Mouse (Mus musculus): ENCODE data around the gene Cdhr3. TPM values are rescaled to one million over a fixed set of nuclear protein-coding genes. Genes with fewer than 3 reads are reported as not detected.
A peak's percentile ranks its signal among the peaks of the same experiment; 100 is the strongest.

Cdhr3 gene
- polyA plus RNA-seq, 2 experiments = not detected

- DNase-seq (ENCODE audit: low read depth in 3 of 3, low spot score in 3 of 3) (peak in 2 of 3 experiments; percentile 3 to 9), ATAC-seq (ENCODE audit: insufficient read depth) (0 out of 2 replicates have a peak, but pooled peaks have one; percentile 23)
- no peaks in the 10 kb centered on the region for H3K36me3 ChIP-seq (replicated peaks; ENCODE audit: control insufficient read depth, insufficient read depth, low read depth)
- 0 out of 4 replicates have a peak, but pooled peaks cover 0 to 3% of the 10 kb centered on the region in 2 experiments for H3K4me1 ChIP-seq (replicated peaks; ENCODE audit: control insufficient read depth in 2 of 2, insufficient read depth in 2 of 2, low read length in 1 of 2)
- no peaks in the 10 kb centered on the region for H3K27me3 ChIP-seq (ENCODE audit: control insufficient read depth, insufficient read depth, low read length)
- no peak overlapping the region for H3K4me3 ChIP-seq (ENCODE audit: insufficient read depth in 1 of 2, low read depth in 2 of 2, low read length in 2 of 2)
- H3K4me2 ChIP-seq (ENCODE audit: low read depth) = no peak overlapping the region
- H3K9me3 ChIP-seq (ENCODE audit: control insufficient read depth, low read length) = no peaks in the 10 kb centered on the region
- WGBS (ENCODE audit: insufficient replicate concordance) = 15% methylated on average over 3 of the region's 3 CpGs
- no peak overlapping the region for H3K27ac ChIP-seq
- H3K9ac ChIP-seq (replicated peaks) = no peak overlapping the region
- TF ChIP-seq EP300 (IDR thresholded peaks at IDR 0.05; ENCODE audit: low read depth) = no peak
- TF ChIP-seq CTCF (IDR thresholded peaks at IDR 0.05; ENCODE audit: low read depth) = peak; percentile 79
These were observed 82.6 kb downstream of the Cdhr3 start for GRCm38 (mm10) chr12:33010026-33010425.

GRCm38 (mm10) chr12:33009206-33009966, 83.3 kb downstream of the Cdhr3 start:
- Histone ChIP-seq H3K27ac (no peak overlapping the region), H3K9me3 (ENCODE audit: control insufficient read depth, low read length) (no peaks in the 10 kb centered on the region), H3K4me2 (ENCODE audit: low read depth) (no peak overlapping the region), H3K4me1 (replicated peaks; ENCODE audit: control insufficient read depth in 2 of 2, insufficient read depth in 2 of 2, low read length in 1 of 2) (0 out of 4 replicates have a peak, but pooled peaks cover 0 to 3% of the 10 kb centered on the region in 2 experiments), H3K36me3 (replicated peaks; ENCODE audit: control insufficient read depth, insufficient read depth, low read depth) (no peaks in the 10 kb centered on the region), H3K4me3 (ENCODE audit: insufficient read depth in 1 of 2, low read depth in 2 of 2, low read length in 2 of 2) (no peak overlapping the region), H3K9ac (replicated peaks) (no peak overlapping the region), H3K27me3 (ENCODE audit: control insufficient read depth, insufficient read depth, low read length) (no peaks in the 10 kb centered on the region)
- WGBS (ENCODE audit: insufficient replicate concordance) = 74% methylated on average over 6 of the region's 6 CpGs
- no peak for DNase-seq (ENCODE audit: low read depth in 3 of 3, low spot score in 3 of 3)
- ATAC-seq (ENCODE audit: insufficient read depth) = no peak
- no peak for TF ChIP-seq CTCF (IDR thresholded peaks at IDR 0.05; ENCODE audit: low read depth)
- no peak for TF ChIP-seq EP300 (IDR thresholded peaks at IDR 0.05; ENCODE audit: low read depth)

- DNase-seq (ENCODE audit: low read depth in 3 of 3, low spot score in 3 of 3) = no peak
- WGBS (ENCODE audit: insufficient replicate concordance) = 37% methylated on average over 7 of the region's 7 CpGs
- no peak for ATAC-seq (ENCODE audit: insufficient read depth)
- no peak overlapping the region for H3K9ac ChIP-seq (replicated peaks)
- no peak overlapping the region for H3K27ac ChIP-seq
- 0 out of 4 replicates have a peak, but pooled peaks cover 0 to 3% of the 10 kb centered on the region in 2 experiments for H3K4me1 ChIP-seq (replicated peaks; ENCODE audit: control insufficient read depth in 2 of 2, insufficient read depth in 2 of 2, low read length in 1 of 2)
- H3K9me3 ChIP-seq (ENCODE audit: control insufficient read depth, low read length) = no peaks in the 10 kb centered on the region
- no peak overlapping the region for H3K4me2 ChIP-seq (ENCODE audit: low read depth)
- H3K4me3 ChIP-seq (ENCODE audit: insufficient read depth in 1 of 2, low read depth in 2 of 2, low read length in 2 of 2) = no peak overlapping the region
- no peaks in the 10 kb centered on the region for H3K27me3 ChIP-seq (ENCODE audit: control insufficient read depth, insufficient read depth, low read length)
- no peaks in the 10 kb centered on the region for H3K36me3 ChIP-seq (replicated peaks; ENCODE audit: control insufficient read depth, insufficient read depth, low read depth)
- TF ChIP-seq EP300 (IDR thresholded peaks at IDR 0.05; ENCODE audit: low read depth) = no peak
- TF ChIP-seq CTCF (IDR thresholded peaks at IDR 0.05; ENCODE audit: low read depth) = no peak
These were observed 84.2 kb downstream of the Cdhr3 start for GRCm38 (mm10) chr12:33008305-33009110.

GRCm38 (mm10) chr12:33007176-33007575, 85.5 kb downstream of the Cdhr3 start:
- TF ChIP-seq CTCF (IDR thresholded peaks at IDR 0.05; ENCODE audit: low read depth) = no peak
- no peak for TF ChIP-seq EP300 (IDR thresholded peaks at IDR 0.05; ENCODE audit: low read depth)
- no peak overlapping the region for H3K4me3 ChIP-seq (ENCODE audit: insufficient read depth in 1 of 2, low read depth in 2 of 2, low read length in 2 of 2)
- WGBS (ENCODE audit: insufficient replicate concordance) = 60% methylated on average over 2 of the region's 2 CpGs
- ATAC-seq (ENCODE audit: insufficient read depth) = no peak
- H3K27me3 ChIP-seq (ENCODE audit: control insufficient read depth, insufficient read depth, low read length) = no peaks in the 10 kb centered on the region
- H3K4me2 ChIP-seq (ENCODE audit: low read depth) = no peak overlapping the region
- H3K9me3 ChIP-seq (ENCODE audit: control insufficient read depth, low read length) = no peaks in the 10 kb centered on the region
- 0 out of 4 replicates have a peak, but pooled peaks cover 0 to 3% of the 10 kb centered on the region in 2 experiments for H3K4me1 ChIP-seq (replicated peaks; ENCODE audit: control insufficient read depth in 2 of 2, insufficient read depth in 2 of 2, low read length in 1 of 2)
- no peaks in the 10 kb centered on the region for H3K36me3 ChIP-seq (replicated peaks; ENCODE audit: control insufficient read depth, insufficient read depth, low read depth)
- DNase-seq (ENCODE audit: low read depth in 3 of 3, low spot score in 3 of 3) = no peak
- H3K9ac ChIP-seq (replicated peaks) = no peak overlapping the region
- H3K27ac ChIP-seq = no peak overlapping the region

- H3K4me1 ChIP-seq (replicated peaks; ENCODE audit: control insufficient read depth in 2 of 2, insufficient read depth in 2 of 2, low read length in 1 of 2) = 0 out of 4 replicates have a peak, but pooled peaks cover 0 to 3% of the 10 kb centered on the region in 2 experiments
- no peak overlapping the region for H3K4me2 ChIP-seq (ENCODE audit: low read depth)
- no peak overlapping the region for H3K9ac ChIP-seq (replicated peaks)
- no peak overlapping the region for H3K27ac ChIP-seq
- no peaks in the 10 kb centered on the region for H3K36me3 ChIP-seq (replicated peaks; ENCODE audit: control insufficient read depth, insufficient read depth, low read depth)
- WGBS (ENCODE audit: insufficient replicate concordance) = 49% methylated on average over 5 of the region's 5 CpGs
- no peaks in the 10 kb centered on the region for H3K27me3 ChIP-seq (ENCODE audit: control insufficient read depth, insufficient read depth, low read length)
- H3K4me3 ChIP-seq (ENCODE audit: insufficient read depth in 1 of 2, low read depth in 2 of 2, low read length in 2 of 2) = no peak overlapping the region
- ATAC-seq (ENCODE audit: insufficient read depth) (no peak), DNase-seq (ENCODE audit: low read depth in 3 of 3, low spot score in 3 of 3) (no peak)
- no peak for TF ChIP-seq EP300 (IDR thresholded peaks at IDR 0.05; ENCODE audit: low read depth)
- no peak for TF ChIP-seq CTCF (IDR thresholded peaks at IDR 0.05; ENCODE audit: low read depth)
- no peaks in the 10 kb centered on the region for H3K9me3 ChIP-seq (ENCODE audit: control insufficient read depth, low read length)
These were observed 86.8 kb downstream of the Cdhr3 start for GRCm38 (mm10) chr12:33005858-33006257.

Data from liver, embryonic 14.5 days (tissue).